Mouse (Mus musculus) erythroblast, embryonic 14.5 days (primary cell): Measurements from ENCODE around the gene Smarcal1.

Source experiments
- GATA1 ChIP-seq: IDR thresholded peaks from 2 replicates; pipeline ENCODE4 v1.6.1; 2012; ENCODE audit warnings: low read length, inconsistent platforms, mixed read lengths
- TAL1 ChIP-seq: IDR thresholded peaks from 3 replicates; pipeline ENCODE4 v1.6.1; 2012; ENCODE audit warnings: low read length, inconsistent platforms, mixed read lengths

- TF ChIP-seq GATA1 (no peak), TAL1 (no peak)
Measured at GRCm38 (mm10) chr1:72590636-72591035, 7.6 kb downstream of the Smarcal1 start.
